Mouse (Mus musculus) MEL (cell line): Measurements from ENCODE around the gene Kcnk3. TPM values are rescaled to one million over a fixed set of nuclear protein-coding genes. Genes with fewer than 3 reads are reported as not detected.

Experiments used
- DNase-seq: peaks from one replicate; pipeline ENCODE4 v3.0.0; 2011; ENCODE audit warnings: low read depth, low spot score
- H3K27ac ChIP-seq: 2 replicates; pipeline ENCODE4 v1.5.1; 2012; ENCODE audit warnings: low read depth, mild to moderate bottlenecking, control low read depth, low read length, moderate library complexity; ENCODE audit not compliant: control insufficient read depth
- H3K27me3 ChIP-seq, 2 experiments: fragments of 150-350 bp in 1 of 2; sonication (generic) in 1 of 2; 2 replicates each; pipeline ENCODE4 v1.6.1; 2012; ENCODE audit warnings: low read length in 2 of 2, mild to moderate bottlenecking in 2 of 2, improper control_type of control experiment in 1 of 2, moderate library complexity in 1 of 2; ENCODE audit not compliant: insufficient read depth in 2 of 2, control insufficient read depth in 1 of 2
- H3K36me3 ChIP-seq, 2 experiments: 2 replicates each; pipeline ENCODE4 v1.6.1; 2012 to 2014; ENCODE audit warnings: low read length in 2 of 2, improper control_type of control experiment in 1 of 2, inconsistent platforms in 1 of 2, mild to moderate bottlenecking in 1 of 2; ENCODE audit not compliant: insufficient read depth in 2 of 2, control insufficient read depth in 1 of 2
- H3K4me1 ChIP-seq, 2 experiments: fragments of 150-350 bp in 1 of 2; sonication (generic) in 1 of 2; 2 replicates each; pipeline ENCODE4 v1.6.1; 2012; ENCODE audit warnings: low read length in 2 of 2, improper control_type of control experiment in 1 of 2, mild to moderate bottlenecking in 1 of 2; ENCODE audit not compliant: insufficient read depth in 2 of 2, control insufficient read depth in 1 of 2
- H3K4me3 ChIP-seq, 2 experiments: fragments of 150-350 bp in 1 of 2; sonication (generic) in 1 of 2; 2 replicates each; pipeline ENCODE4 v1.5.1; 2012; ENCODE audit warnings: low read depth in 2 of 2, low read length in 2 of 2, mild to moderate bottlenecking in 2 of 2, moderate library complexity in 2 of 2, control low read depth in 1 of 2, improper control_type of control experiment in 1 of 2; ENCODE audit not compliant: control insufficient read depth in 1 of 2, insufficient read depth in 1 of 2
- H3K79me2 ChIP-seq: 2 replicates; pipeline ENCODE4 v1.6.1; 2012; ENCODE audit warnings: mild to moderate bottlenecking, low read length, moderate library complexity; ENCODE audit not compliant: control insufficient read depth, poor library complexity, insufficient read depth
- H3K9ac ChIP-seq: 2 replicates; pipeline ENCODE4 v1.6.1; 2012; ENCODE audit warnings: low read depth, mild to moderate bottlenecking, control low read depth, low read length, moderate library complexity; ENCODE audit not compliant: control insufficient read depth, poor library complexity, severe bottlenecking
- H3K9me3 ChIP-seq: fragments of 150-350 bp; sonication (generic); replicated peaks from 2 replicates; pipeline ENCODE4 v1.6.1; 2012; ENCODE audit warnings: mild to moderate bottlenecking, low read length, improper control_type of control experiment, moderate library complexity; ENCODE audit not compliant: insufficient read depth
- POLR2A ChIP-seq, 2 experiments: IDR thresholded peaks; 2 replicates each; pipeline ENCODE4 v1.6.1; 2011 to 2012; ENCODE audit warnings: low read length in 2 of 2, mild to moderate bottlenecking in 2 of 2, control low read depth in 1 of 2, improper control_type of control experiment in 1 of 2, low read depth in 1 of 2, moderate library complexity in 1 of 2; ENCODE audit not compliant: control insufficient read depth in 1 of 2, insufficient read depth in 1 of 2, poor library complexity in 1 of 2
- USF2 ChIP-seq, 2 experiments: IDR thresholded peaks; 2 replicates each; pipeline ENCODE4 v1.6.1; 2011 to 2012; ENCODE audit warnings: improper control_type of control experiment in 2 of 2, low read length in 2 of 2, borderline replicate concordance in 1 of 2, inconsistent platforms in 1 of 2, low read depth in 1 of 2, mild to moderate bottlenecking in 1 of 2; ENCODE audit not compliant: insufficient read depth in 1 of 2
- polyA plus RNA-seq, 2 experiments: library from polyadenylated mRNA; stranded (reverse) in 1 of 2; unstranded in 1 of 2; fragments of >175 nt in 1 of 2; fragments of >200 nt in 1 of 2; gene quantifications; 2 replicates each; pipeline versions ENCODE4 v1.2.1 to v1.2.4; 2012; ENCODE audit warnings: low replicate concordance in 2 of 2, low read depth in 1 of 2; ENCODE audit not compliant: insufficient read length in 2 of 2, insufficient read depth in 1 of 2, missing spikeins in 1 of 2
- total RNA-seq: library from RNA; depleted of rRNA; stranded (reverse); fragments of 300-350 nt; gene quantifications from 2 replicates; pipeline ENCODE4 v1.2.3, GENCODE M21; 2012; rRNA removed

Kcnk3 gene
- total and polyA plus RNA-seq, 3 experiments: not detected

DNA sequence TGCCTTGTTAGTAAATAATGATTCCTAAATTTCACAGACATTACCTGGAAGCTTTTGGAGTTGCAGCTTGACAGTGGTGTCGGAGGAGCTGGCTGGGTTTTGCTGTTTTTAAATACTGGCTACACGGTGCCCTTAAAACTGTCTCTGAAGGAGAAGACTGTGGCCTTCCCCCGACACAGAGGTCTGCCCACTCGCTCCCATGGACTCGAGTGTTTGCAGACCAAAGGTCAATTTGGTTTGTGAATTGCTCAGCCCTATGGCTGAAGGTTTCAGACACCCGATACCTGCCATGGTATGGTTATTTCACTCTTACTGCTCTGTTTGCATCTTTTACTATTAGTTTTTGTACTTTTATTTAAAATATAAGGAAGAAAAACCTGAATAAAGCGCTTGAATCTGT is 86.0 kb downstream of the Kcnk3 start:
- no peak for DNase-seq
- Histone ChIP-seq H3K9ac (no peak overlapping the region), H3K27me3 (no peaks in the 10 kb centered on the region), H3K4me1 (peaks cover 7 to 11% of the 10 kb centered on the region in 2 experiments), H3K9me3 (no peaks in the 10 kb centered on the region)
- TF ChIP-seq USF2 (IDR thresholded peaks at IDR 0.05; ENCODE audit: borderline replicate concordance in 1 of 2, insufficient read depth in 1 of 2, low read depth in 1 of 2, low read length in 2 of 2) (no peak), POLR2A (IDR thresholded peaks at IDR 0.05; ENCODE audit: control insufficient read depth in 1 of 2, insufficient read depth in 1 of 2, low read depth in 1 of 2, low read length in 2 of 2, poor library complexity in 1 of 2) (0 out of 4 replicates have a peak, but pooled peaks of 1 of the 2 experiments have one; percentile 28)
- TF ChIP-seq, all 39 proteins: peak for 1
- Histone ChIP-seq H3K4me3 (no peak overlapping the region), H3K79me2 (peaks cover 19% of the 10 kb centered on the region), H3K27ac (no peak overlapping the region), H3K36me3 (peaks cover 30 to 47% of the 10 kb centered on the region in 2 experiments)

Other genes with a start within 250 kb of the Kcnk3 start
- not detected in 2 replicates for gene Otof, start 126.2 kb upstream of the Kcnk3 start, total RNA-seq
- gene Otof, start 126.2 kb upstream of the Kcnk3 start, polyA plus RNA-seq: under 1 TPM in 1 of 2 experiments, not detected in 1; 0.01 TPM
- not detected in 2 replicates for gene 1700001C02Rik, start 122.1 kb upstream of the Kcnk3 start, total RNA-seq
- not detected for gene 1700001C02Rik, start 122.1 kb upstream of the Kcnk3 start, polyA plus RNA-seq
- gene Cib4, start 42.3 kb upstream of the Kcnk3 start, total RNA-seq: not detected in 2 replicates
- gene Cib4, start 42.3 kb upstream of the Kcnk3 start, polyA plus RNA-seq: not detected
- gene Slc35f6, start 59.8 kb downstream of the Kcnk3 start, total RNA-seq: 15.7 and 18.0 TPM in 2 replicates
- gene Slc35f6, start 59.8 kb downstream of the Kcnk3 start, polyA plus RNA-seq: 10 to 100 TPM in 1 of 2 experiments, not detected in 1; 32.4 TPM
- 341 and 345 TPM in 2 replicates for gene Cenpa, start 78.6 kb downstream of the Kcnk3 start, total RNA-seq
- 100 to 1,000 TPM; 100 to 566 TPM for gene Cenpa, start 78.6 kb downstream of the Kcnk3 start, polyA plus RNA-seq
- gene Dpysl5, start 123.4 kb downstream of the Kcnk3 start, total RNA-seq: not detected in 2 replicates
- not detected for gene Dpysl5, start 123.4 kb downstream of the Kcnk3 start, polyA plus RNA-seq
- gene Mapre3, start 226.5 kb downstream of the Kcnk3 start, total RNA-seq: 0.04 TPM in 1 of 2 replicates, not detected in the other
- gene Mapre3, start 226.5 kb downstream of the Kcnk3 start, polyA plus RNA-seq: under 1 TPM in 1 of 2 experiments, not detected in 1; 0.81 TPM